9 mouse cellular contexts compared by ENCODE assay signal in the genomic region with DNA sequence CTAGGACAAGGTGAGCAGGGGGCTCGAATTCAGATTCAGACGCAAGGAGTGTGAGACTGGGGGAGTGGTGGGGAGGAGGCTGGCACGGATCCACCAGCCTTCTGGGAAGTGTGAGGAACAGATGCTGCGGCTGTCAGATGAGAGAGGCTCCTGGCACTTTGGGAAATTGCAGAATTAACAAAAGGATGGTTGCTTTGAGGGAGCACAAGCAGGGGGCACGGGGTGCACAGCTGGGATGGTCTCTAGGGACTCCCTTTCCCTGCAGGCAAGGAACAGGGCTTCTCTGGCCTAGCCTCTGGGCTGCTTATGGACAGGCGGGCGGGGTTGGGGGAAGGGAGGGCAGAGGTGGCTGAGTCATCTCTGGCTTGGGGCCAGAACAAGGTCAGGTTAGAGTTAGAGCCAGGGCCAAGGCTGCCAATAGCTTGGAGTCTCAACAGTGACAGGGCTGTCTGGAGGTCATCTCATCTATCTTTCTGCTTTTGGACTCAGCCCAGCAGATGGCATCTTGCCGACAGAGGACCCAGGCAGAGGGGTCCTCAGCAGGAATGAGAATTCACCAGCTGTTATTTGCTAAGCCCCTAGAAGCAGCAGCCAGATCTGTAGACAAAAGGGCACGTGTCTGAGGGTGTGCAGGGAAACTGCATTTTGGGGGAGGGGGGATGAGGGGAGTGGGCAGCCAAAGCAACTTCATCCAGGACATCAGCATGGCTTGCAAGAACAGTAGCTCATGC. TPM values are rescaled to one million over a fixed set of nuclear protein-coding genes. Genes with fewer than 3 reads are reported as not detected.
DNase-seq lines count a peak whose midpoint lies in the region; ATAC-seq and TF ChIP-seq lines count a peak whose summit lies in the region.
"Had no signal": no experiment of that assay in that cellular context is flagged by ENCODE, and none has a peak within 500 bp of the region (broad histone marks: within the 10 kb centered on the region; RNA-seq: fewer than 3 reads in every experiment).

No protein-coding gene starts in this region.

- no peak for TF ChIP-seq CTCF in kidney, postnatal 0 days (IDR thresholded peaks at IDR 0.05; ENCODE audit: low read depth)

- no peak overlapping the region for H3K4me3 ChIP-seq in embryonic facial prominence, embryonic 12.5 days
- no peak overlapping the region for H3K4me3 ChIP-seq in heart, embryonic 13.5 days
- H3K4me3 ChIP-seq in kidney, postnatal 0 days (replicated peaks; ENCODE audit: low read depth, low read length): no peak overlapping the region
- H3K4me3 ChIP-seq in midbrain, embryonic 10.5 days: no peak overlapping the region; the same call in 1 of the 2 replicates

- ATAC-seq in embryonic facial prominence, embryonic 12.5 days (ENCODE audit: insufficient number of reproducible peaks, insufficient read depth, low FRiP score, low TSS enrichment): peak; percentile 49
- no peak; the same call in 1 of the 2 replicates for ATAC-seq in heart, embryonic 13.5 days (ENCODE audit: extremely low read depth, insufficient number of reproducible peaks, low FRiP score, low TSS enrichment)
- ATAC-seq in kidney, postnatal 0 days (replicated peaks; ENCODE audit: low FRiP score, low read depth): no peak

- H3K4me1 ChIP-seq in embryonic facial prominence, embryonic 12.5 days: peaks cover 31% of the 10 kb centered on the region
- peaks cover 32% of the 10 kb centered on the region for H3K4me1 ChIP-seq in heart, embryonic 13.5 days
- H3K4me1 ChIP-seq in kidney, postnatal 0 days (replicated peaks; ENCODE audit: insufficient read depth, low read length): no peaks in the 10 kb centered on the region
- peaks cover 59% of the 10 kb centered on the region for H3K4me1 ChIP-seq in midbrain, embryonic 10.5 days

- H3K36me3 ChIP-seq in embryonic facial prominence, embryonic 12.5 days: no peaks in the 10 kb centered on the region
- H3K36me3 ChIP-seq in heart, embryonic 13.5 days: no peaks in the 10 kb centered on the region
- no peaks in the 10 kb centered on the region for H3K36me3 ChIP-seq in kidney, postnatal 0 days (ENCODE audit: insufficient read depth, low read length)
- no peaks in the 10 kb centered on the region for H3K36me3 ChIP-seq in midbrain, embryonic 10.5 days

- WGBS in embryonic facial prominence, embryonic 12.5 days: 30% methylated on average over 9 of the region's 9 CpGs
- 9% methylated on average over 9 of the region's 9 CpGs for WGBS in heart, embryonic 13.5 days
- 23% methylated on average over 9 of the region's 9 CpGs for WGBS in kidney, postnatal 0 days
- 43% methylated on average over 9 of the region's 9 CpGs for WGBS in midbrain, embryonic 10.5 days

- DNase-seq in testis, postnatal 10 days (ENCODE audit: low spot score): peak; percentile 75
- DNase-seq in testis, postnatal 14 days (ENCODE audit: low spot score): no peak
- peak; percentile 18 for DNase-seq in kidney, postnatal 0 days (ENCODE audit: low spot score)
- peak; percentile 59 for DNase-seq in midbrain, embryonic 10.5 days (ENCODE audit: low spot score)
- peak; percentile 41 to 61 for DNase-seq in urinary bladder, postnatal 4 days (ENCODE audit: low spot score in 2 of 2)
- DNase-seq in T-cell, adult 2 months (ENCODE audit: low spot score): no peak

- H3K9me3 ChIP-seq in embryonic facial prominence, embryonic 12.5 days: no peaks in the 10 kb centered on the region
- no peaks in the 10 kb centered on the region for H3K9me3 ChIP-seq in heart, embryonic 13.5 days
- H3K9me3 ChIP-seq in kidney, postnatal 0 days (replicated peaks; ENCODE audit: low read length): no peaks in the 10 kb centered on the region
- H3K9me3 ChIP-seq in midbrain, embryonic 10.5 days (replicated peaks): no peaks in the 10 kb centered on the region

- 0 out of 2 replicates have a peak overlapping the region, but pooled peaks have one; percentile 17 for H3K27ac ChIP-seq in embryonic facial prominence, embryonic 12.5 days
- H3K27ac ChIP-seq in heart, embryonic 13.5 days (replicated peaks): peak overlapping the region; percentile 30; the same call in 1 of the 2 replicates
- no peak overlapping the region for H3K27ac ChIP-seq in kidney, postnatal 0 days
- peak overlapping the region; percentile 80 for H3K27ac ChIP-seq in midbrain, embryonic 10.5 days (replicated peaks)
- H3K27ac ChIP-seq: macrophage had no signal

- H3K9ac ChIP-seq in embryonic facial prominence, embryonic 12.5 days: no peak overlapping the region
- H3K9ac ChIP-seq in heart, embryonic 13.5 days: peak overlapping the region; percentile 57; the same call in 1 of the 2 replicates
- H3K9ac ChIP-seq in kidney, postnatal 0 days (ENCODE audit: low read depth, low read length): no peak overlapping the region

- H3K4me2 ChIP-seq in embryonic facial prominence, embryonic 12.5 days (replicated peaks): no peak overlapping the region
- peak overlapping the region; percentile 36 for H3K4me2 ChIP-seq in heart, embryonic 13.5 days
- no peak overlapping the region for H3K4me2 ChIP-seq in kidney, postnatal 0 days (ENCODE audit: low read length)

- H3K27me3 ChIP-seq in embryonic facial prominence, embryonic 12.5 days: no peaks in the 10 kb centered on the region
- peaks cover 41% of the 10 kb centered on the region for H3K27me3 ChIP-seq in heart, embryonic 13.5 days (replicated peaks)
- no peaks in the 10 kb centered on the region for H3K27me3 ChIP-seq in kidney, postnatal 0 days (ENCODE audit: insufficient read depth, low read length)
- H3K27me3 ChIP-seq in midbrain, embryonic 10.5 days (ENCODE audit: low read depth, poor library complexity, severe bottlenecking): peaks cover 17% of the 10 kb centered on the region

RNA-seq across cellular contexts. Expression of gene Cntn2, which starts 15.0 kb away (rescaled TPM):
- 18.7 and 23.0 TPM in 2 replicates for polyA plus RNA-seq in embryonic facial prominence, embryonic 12.5 days (2016; fragmentation: Nextera tagmentation; extraction: Ambion mirVana)
- 0.10 and 0.19 TPM in 2 replicates for polyA plus RNA-seq in heart, embryonic 13.5 days (2015; fragmentation: Nextera tagmentation; extraction: Ambion mirVana)
- 0.13 TPM in 2 replicates for polyA plus RNA-seq in kidney, postnatal 0 days (2015; fragmentation: Nextera tagmentation; extraction: Ambion mirVana)
- polyA plus RNA-seq in midbrain, embryonic 10.5 days (2016; fragmentation: Nextera tagmentation; extraction: Ambion mirVana): 14.2 and 34.9 TPM in 2 replicates
- polyA plus RNA-seq: macrophage had no signal

RNA-seq across cellular contexts. Expression of gene Tmem81, which starts 52.0 kb away (rescaled TPM):
- polyA plus RNA-seq in embryonic facial prominence, embryonic 12.5 days (2016; fragmentation: Nextera tagmentation; extraction: Ambion mirVana): 1.7 and 1.8 TPM in 2 replicates
- polyA plus RNA-seq in heart, embryonic 13.5 days (2015; fragmentation: Nextera tagmentation; extraction: Ambion mirVana): 0.73 and 0.78 TPM in 2 replicates
- polyA plus RNA-seq in kidney, postnatal 0 days (2015; fragmentation: Nextera tagmentation; extraction: Ambion mirVana): 0.99 and 1.3 TPM in 2 replicates
- 1.2 and 1.6 TPM in 2 replicates for polyA plus RNA-seq in midbrain, embryonic 10.5 days (2016; fragmentation: Nextera tagmentation; extraction: Ambion mirVana)

Comparison
In these comparisons a context has a peak if more than half of its experiments do, and no peak if none do; other contexts are left out.
1. DNase-seq: peak in testis, postnatal 10 days (single experiment), kidney, postnatal 0 days (single experiment), midbrain, embryonic 10.5 days (single experiment) and urinary bladder, postnatal 4 days (2 of 2); none in testis, postnatal 14 days (single experiment) and T-cell, adult 2 months (single experiment).
2. RNA of gene Cntn2, which starts 15.0 kb away (polyA plus RNA-seq): 18.7 to 23.0 TPM in embryonic facial prominence, embryonic 12.5 days and 14.2 to 34.9 TPM in midbrain, embryonic 10.5 days; 0.10 to 0.19 TPM in heart, embryonic 13.5 days and 0.13 TPM in kidney, postnatal 0 days; every median in the first group is over 10 times any median in the second.